Mouse (Mus musculus) urinary bladder, adult 2 months (tissue): ENCODE results near the gene Hoxd1. TPM values are rescaled to one million over a fixed set of nuclear protein-coding genes. Genes with fewer than 3 reads are reported as not detected.

Source experiments
- DNase-seq: peaks from one replicate; pipeline ENCODE4 v3.0.0; 2022; ENCODE audit warnings: low spot score
- polyA plus RNA-seq: library from polyadenylated mRNA; depleted of rRNA; stranded (reverse); fragments of >200 nt; gene quantifications from 2 replicates; pipeline ENCODE4 v1.2.3, GENCODE M21; 2012; rRNA removed

The Hoxd1 gene
- polyA plus RNA-seq, 1 experiment: 0.04 TPM

- DNase-seq: no peak
Measured at GRCm38 (mm10) chr2:74748436-74748995, 14.3 kb upstream of the Hoxd1 start.

- no peak for DNase-seq
Measured at GRCm38 (mm10) chr2:74749337-74750121, 13.3 kb upstream of the Hoxd1 start.

- no peak for DNase-seq
Measured at GRCm38 (mm10) chr2:74750731-74751250, 12.0 kb upstream of the Hoxd1 start.

GRCm38 (mm10) chr2:74751861-74752260 lies 10.9 kb upstream of the Hoxd1 start:
- no peak for DNase-seq

GRCm38 (mm10) chr2:74752431-74753174 lies 10.2 kb upstream of the Hoxd1 start:
- DNase-seq: no peak

- DNase-seq: no peak
Measured at GRCm38 (mm10) chr2:74753175-74753523, 9.6 kb upstream of the Hoxd1 start.

GRCm38 (mm10) chr2:74753711-74754110 lies 9.1 kb upstream of the Hoxd1 start:
- DNase-seq: no peak

GRCm38 (mm10) chr2:74760146-74760545 lies 2.6 kb upstream of the Hoxd1 start:
- DNase-seq: no peak

GRCm38 (mm10) chr2:74761941-74762340 lies 839 bp upstream of the Hoxd1 start:
- no peak for DNase-seq

- DNase-seq: no peak
Measured at GRCm38 (mm10) chr2:74763245-74763735, 510 bp downstream of the Hoxd1 start.

GRCm38 (mm10) chr2:74763976-74764375 lies 1.2 kb downstream of the Hoxd1 start:
- DNase-seq: no peak

- DNase-seq: no peak
Measured at GRCm38 (mm10) chr2:74774359-74774758, 11.6 kb downstream of the Hoxd1 start.

- no peak for DNase-seq
Measured at GRCm38 (mm10) chr2:74777536-74778275, 14.9 kb downstream of the Hoxd1 start.

- DNase-seq: no peak
Measured at GRCm38 (mm10) chr2:74781386-74781785, 18.6 kb downstream of the Hoxd1 start.

GRCm38 (mm10) chr2:74795531-74795930 lies 32.8 kb downstream of the Hoxd1 start:
- no peak for DNase-seq

- DNase-seq: no peak
Measured at GRCm38 (mm10) chr2:74808431-74808830, 45.7 kb downstream of the Hoxd1 start.

Other genes starting within 250 kb of the Hoxd1 start
- 8.9 and 9.3 TPM in 2 replicates for gene Lnpk, start 183.5 kb upstream of the Hoxd1 start, polyA plus RNA-seq
- gene Evx2, start 103.4 kb upstream of the Hoxd1 start, polyA plus RNA-seq: 0.56 and 1.1 TPM in 2 replicates
- gene Hoxd13, start 94.7 kb upstream of the Hoxd1 start, polyA plus RNA-seq: 15.4 and 17.9 TPM in 2 replicates
- 2.3 and 2.6 TPM in 2 replicates for gene Hoxd12, start 88.0 kb upstream of the Hoxd1 start, polyA plus RNA-seq
- gene Hoxd11, start 83.4 kb upstream of the Hoxd1 start, polyA plus RNA-seq: 8.1 and 8.9 TPM in 2 replicates
- 13.5 and 14.9 TPM in 2 replicates for gene Hoxd10, start 71.1 kb upstream of the Hoxd1 start, polyA plus RNA-seq
- 9.1 and 12.2 TPM in 2 replicates for gene Hoxd9, start 65.3 kb upstream of the Hoxd1 start, polyA plus RNA-seq
- 19.5 and 23.1 TPM in 2 replicates for gene Hoxd8, start 58.4 kb upstream of the Hoxd1 start, polyA plus RNA-seq
- 2.6 and 2.7 TPM in 2 replicates for gene Hoxd3, start 51.1 kb upstream of the Hoxd1 start, polyA plus RNA-seq
- gene Hoxd4, start 51.1 kb upstream of the Hoxd1 start, polyA plus RNA-seq: 39.2 and 61.2 TPM in 2 replicates
- 8.8 and 10.0 TPM in 2 replicates for gene Gm28230, start 36.3 kb upstream of the Hoxd1 start, polyA plus RNA-seq
- gene Mtx2, start 62.8 kb downstream of the Hoxd1 start, polyA plus RNA-seq: 46.7 and 52.5 TPM in 2 replicates